Mouse (Mus musculus): ENCODE data around the gene Ppp2r5a.

Gene Ppp2r5a

DNA sequence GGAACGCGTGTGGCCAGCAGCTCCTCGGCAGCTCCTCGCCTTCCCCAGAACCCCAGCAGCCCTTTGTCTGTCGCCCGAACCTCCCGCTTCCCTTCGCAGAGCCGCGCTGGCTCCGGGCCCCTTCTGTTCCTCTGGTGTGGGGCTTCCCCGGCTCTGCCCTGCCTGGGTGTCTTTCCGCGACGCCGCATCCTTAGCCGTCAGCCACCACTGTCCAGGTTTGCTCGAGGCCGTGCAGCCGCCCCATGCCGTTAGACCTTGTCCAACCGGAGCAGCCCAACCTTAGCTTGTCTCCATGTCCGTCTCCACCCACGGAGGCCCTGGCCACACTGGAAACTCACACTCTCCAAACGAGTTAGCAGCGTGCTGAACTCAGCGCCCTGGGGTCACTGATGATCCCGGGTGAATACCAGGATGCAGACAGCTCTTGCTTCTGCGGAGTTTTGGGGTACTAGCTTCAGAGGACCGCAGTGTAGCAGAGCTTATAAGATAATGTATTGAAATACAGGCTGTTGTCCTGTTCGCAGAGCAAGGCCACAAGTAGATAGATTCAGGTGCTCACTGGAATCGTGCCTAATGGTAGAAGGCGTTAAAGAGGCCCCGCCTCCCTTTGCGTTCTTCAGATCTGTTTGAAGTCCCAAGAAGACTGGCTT is 76.7 kb downstream of the Ppp2r5a start:
- peak; percentile 58 for DNase-seq (ENCODE audit: low spot score)

DNA sequence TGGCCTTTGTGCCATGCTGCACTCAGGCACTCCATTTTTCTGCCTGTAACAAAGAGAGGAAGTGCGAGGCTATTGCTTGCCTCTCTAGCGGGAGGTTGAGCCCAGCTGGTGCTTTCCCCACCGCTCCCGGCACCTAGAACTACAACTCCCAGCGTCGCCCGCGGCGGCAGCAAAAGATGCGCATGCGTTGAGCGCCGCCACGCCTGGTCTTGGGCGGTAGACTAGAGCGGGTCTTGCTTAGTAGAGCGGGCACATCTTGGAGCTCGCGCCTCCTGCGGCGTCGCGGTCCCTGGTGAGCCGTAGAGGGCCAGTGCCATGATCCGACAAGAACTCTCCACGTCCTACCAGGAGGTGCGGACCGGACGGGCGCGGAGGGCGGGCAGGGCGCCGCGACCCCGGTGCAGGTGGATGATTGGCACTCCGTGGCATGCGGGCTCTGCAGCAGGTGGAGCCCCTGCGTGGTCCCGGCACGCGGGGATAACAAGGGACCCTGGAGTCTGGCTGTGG is 77.3 kb downstream of the Ppp2r5a start, which contains the start of gene Tmem206:
TSS of gene Tmem206 (plus strand) at position 187 of the 507 bp plus-strand sequence.
- peak; percentile 99 for DNase-seq (ENCODE audit: low spot score)

DNA sequence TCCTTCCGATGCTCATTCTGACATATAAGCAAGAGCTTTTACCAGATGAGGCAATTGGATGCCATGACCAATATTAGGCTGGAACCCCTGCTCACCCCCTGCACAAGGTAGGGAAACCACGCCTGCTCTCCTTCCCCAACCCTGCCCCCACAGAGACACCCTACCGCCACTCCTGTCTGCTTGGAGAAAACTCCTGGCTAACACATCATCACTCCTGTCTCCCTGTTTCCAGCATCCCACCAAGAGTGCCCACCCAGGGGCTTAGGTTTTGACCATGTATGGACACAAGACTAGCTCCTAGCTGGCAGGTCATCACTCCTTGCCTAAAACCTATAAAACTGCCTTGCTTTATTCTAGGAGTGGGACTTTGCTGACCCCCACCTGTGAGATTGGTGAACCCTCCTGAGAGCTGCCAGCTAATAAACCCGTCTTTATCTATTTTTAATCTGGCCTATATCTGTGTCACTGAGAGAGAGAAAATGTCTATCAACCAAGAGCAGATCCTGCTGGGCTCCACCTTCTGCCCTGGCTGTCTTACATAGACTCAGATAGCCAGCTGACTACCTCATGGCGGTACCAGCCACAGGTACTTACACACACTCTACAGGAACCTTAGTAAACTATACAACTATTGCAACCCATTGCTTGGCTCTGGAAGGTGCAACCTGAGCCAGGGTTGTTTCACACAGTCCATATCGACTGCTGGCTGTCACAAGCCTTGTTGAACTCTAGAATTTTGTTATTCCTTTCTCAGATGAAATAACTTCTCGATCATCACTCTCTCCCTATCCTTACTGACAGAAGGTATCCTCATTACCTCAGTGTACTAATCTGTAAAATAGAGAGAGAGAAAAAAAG is 78.1 kb downstream of the Ppp2r5a start:
- no peak for DNase-seq (ENCODE audit: low spot score)

DNA sequence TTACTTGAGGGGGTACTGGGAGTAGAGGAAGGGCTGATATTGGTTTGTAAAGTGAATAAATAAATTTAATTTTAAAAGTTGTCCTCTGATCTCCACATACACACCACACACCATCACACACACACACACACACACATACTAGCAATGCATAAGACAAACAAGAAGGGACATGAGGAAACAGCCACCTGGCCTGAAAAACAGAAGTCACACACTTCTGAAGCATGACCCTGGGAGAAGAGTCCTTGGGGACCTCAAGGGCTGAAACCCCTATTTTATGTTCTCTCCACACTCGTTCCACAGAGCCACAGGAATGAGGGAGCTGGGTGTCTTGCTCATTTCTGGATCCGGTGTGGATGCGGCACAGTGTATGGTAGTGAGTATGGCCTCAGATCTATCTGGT is 79.7 kb downstream of the Ppp2r5a start:
- no peak for DNase-seq (ENCODE audit: low spot score)

DNA sequence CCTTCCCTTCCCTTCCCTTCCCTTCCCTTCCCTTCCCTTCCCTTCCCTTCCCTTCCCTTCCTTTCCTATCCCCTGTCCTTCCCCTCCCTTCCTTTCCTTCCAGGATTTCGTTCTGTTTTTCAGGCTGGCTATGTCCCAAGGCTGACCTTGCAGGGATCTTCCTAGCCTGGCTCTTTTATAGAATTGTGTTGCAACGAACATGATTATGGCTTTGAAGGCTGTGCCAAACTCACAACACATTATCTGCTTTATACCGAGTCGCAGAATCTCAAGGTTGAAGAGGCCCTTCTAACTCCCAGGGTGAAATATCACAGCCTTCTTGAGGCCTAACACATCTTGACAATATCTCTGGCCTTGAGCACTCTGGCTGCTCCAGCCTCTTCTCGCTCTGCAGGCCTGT is 84.4 kb downstream of the Ppp2r5a start:
- DNase-seq (ENCODE audit: low spot score): no peak

DNA sequence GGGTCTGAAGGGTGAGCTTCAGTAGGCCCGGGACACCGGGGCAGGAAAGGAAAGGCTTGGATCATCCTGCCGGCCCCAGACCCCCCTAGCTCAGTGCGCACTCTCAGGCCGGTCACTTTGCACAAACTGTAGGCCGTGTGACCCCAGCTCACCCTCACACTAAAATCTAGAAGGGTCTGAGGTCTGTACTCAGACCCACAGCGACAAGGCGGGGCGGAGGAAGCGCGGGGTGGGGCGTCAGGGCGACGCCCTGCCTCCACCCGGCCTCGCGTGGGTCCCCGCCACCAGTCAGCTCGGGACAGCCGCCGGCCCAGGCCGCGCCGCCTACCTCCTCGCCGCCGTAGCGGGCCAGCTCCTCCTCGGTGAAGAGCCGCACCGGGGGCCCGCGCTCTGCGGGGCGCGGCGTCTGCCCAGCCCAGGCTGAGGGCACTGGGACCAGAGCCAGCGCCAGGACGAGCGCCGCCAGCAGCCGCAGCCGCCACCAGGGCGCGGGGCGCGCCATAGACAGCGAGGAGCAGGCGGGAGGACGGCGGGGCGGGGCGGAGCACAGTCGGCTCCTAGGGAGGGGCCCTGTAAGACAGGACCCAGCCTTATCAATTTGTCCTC is 85.4 kb downstream of the Ppp2r5a start, which contains the start of gene Nenf:
TSS of gene Nenf (minus strand) at position 604 of the 606 bp plus-strand sequence.
- DNase-seq (ENCODE audit: low spot score): peak; percentile 69

DNA sequence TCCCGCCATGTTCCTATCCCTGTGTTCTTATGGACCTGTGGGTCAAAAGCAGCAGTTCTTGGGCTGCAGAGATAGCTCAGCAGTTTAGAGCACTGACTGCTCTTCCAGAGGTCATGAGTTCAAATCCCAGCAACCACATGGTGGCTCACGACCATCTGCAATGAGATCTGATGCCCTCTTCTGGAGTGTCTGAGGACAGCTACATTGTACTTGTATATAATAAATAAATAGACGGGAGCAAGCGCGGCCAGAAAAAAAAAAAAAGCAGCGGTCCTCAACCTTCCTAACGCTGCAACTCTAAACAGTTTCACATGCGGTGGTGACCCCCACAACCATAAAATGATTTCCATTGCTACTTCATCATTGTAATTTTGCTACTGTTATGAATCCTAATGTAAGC is 86.3 kb downstream of the Ppp2r5a start:
- DNase-seq (ENCODE audit: low spot score): no peak

DNA sequence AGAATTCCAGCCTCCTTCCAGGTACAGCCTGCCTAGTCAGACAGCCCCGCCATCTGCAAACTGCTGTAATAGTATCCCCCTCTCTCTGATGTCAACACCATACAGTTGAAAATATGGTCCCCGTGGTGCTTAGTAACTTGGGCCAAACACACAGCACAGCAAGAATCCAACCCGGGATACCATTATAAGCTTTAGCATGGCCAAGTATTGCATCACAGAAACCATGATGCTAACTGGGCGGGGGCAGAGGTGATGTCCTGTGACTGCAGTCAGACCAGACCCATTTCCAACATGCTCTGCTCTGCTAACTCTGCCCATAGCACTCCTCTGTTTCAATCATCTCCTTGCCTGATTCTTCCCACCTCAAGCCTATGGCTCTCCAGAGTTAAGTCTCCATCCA is 89.1 kb downstream of the Ppp2r5a start:
- no peak for DNase-seq (ENCODE audit: low spot score)

DNA sequence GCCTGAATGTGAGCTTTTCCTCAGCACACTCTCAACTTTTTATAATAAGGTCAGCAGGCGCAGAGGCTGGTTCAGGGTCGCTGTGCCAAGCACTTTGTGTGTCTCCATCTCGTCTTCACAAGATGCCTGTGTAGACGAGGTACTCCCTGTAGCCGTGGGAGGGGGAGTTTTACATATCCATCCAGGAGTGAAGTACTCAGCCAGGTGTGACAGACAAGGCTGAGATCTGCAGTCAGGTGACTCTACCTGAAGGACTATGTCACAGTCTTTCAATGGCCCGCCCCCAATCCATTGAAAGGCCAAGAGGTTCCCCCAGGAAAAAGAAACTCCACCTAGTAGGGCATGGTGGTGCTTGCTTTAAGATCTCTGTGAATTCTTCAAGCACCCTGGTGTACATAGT is 89.9 kb downstream of the Ppp2r5a start:
- no peak for DNase-seq (ENCODE audit: low spot score)

DNA sequence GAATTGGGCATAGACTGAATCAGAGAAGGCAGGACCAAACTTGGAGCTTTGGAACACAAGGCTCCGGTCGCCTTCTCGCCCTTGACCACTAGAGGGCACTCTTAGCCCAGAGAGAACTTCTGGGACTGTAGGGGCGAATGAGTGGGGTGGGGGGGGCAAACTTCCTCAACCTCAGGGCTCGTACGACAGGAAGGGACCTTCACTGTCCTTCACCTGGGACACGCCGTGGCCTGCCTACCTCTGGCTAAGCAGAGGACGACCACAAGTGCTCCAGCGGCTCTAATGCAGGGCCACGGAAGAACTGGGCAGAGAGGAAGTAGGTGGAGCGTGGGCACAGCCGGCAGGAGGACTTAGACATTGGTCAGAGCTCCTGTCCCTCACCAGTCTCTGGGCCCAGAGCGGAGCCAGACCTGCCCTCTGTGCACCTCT is 90.5 kb downstream of the Ppp2r5a start:
- peak; percentile 87 for DNase-seq (ENCODE audit: low spot score)

DNA sequence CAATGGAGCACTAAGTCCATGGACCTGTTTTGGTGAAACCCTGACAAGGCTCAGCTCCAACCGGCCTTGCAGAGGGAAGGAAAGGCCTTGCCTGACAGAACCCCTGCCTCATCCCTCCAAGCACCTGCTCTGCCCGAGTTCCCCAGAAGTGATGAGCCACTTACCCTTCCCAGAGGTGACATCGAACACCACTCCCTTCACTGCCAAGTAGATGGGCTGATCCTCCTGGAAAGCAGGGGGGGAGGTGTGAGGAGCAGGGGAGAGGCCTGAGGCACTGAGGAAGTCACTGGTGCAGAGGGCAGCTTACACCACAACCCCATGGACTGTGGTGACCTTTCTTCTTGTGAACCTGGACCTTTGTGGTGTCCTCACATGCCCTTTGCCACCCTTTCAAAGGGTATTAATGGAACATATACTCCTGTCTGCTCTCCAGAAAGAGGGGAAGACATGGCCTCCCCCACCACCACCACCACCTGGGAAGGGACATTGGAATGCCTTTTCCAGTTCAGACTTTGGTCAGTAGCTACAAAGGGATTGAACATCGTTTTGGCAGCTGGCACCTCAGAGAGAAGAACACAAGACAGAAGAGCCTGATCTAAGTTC is 91.7 kb downstream of the Ppp2r5a start:
- DNase-seq (ENCODE audit: low spot score): no peak

DNA sequence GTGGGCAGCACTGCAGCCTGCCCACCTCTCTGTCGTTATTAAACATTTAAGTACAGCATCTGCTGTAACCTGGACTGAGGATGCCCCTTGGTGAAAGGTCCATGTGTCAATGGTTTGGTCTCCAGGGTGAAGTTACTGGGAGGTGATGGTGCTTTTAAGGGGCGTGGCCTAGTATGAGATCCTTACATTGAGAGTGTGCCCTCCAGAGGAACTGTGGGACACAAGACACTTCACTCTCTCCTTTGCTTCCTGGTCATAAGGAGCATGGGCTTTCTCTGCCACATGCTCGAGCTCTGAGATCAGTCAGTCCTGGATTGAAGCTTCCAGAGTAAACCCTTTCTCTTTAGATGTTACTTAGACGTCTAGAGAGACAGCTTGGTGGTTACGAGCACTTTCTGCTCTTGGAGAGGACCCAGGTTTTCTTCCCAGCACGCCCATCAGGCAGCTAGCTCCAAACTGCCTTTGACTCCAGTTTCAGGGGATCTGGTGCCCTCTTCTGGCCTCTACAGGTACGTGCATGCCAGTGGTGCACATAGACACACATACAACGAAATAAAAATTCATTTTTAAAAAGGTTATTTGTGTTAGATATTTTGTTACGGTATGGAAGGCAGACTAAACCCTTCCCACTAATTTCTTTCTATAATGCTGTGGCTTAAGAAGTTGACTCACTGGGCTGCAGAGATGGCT is 95.2 kb downstream of the Ppp2r5a start:
- no peak for DNase-seq (ENCODE audit: low spot score)

DNA sequence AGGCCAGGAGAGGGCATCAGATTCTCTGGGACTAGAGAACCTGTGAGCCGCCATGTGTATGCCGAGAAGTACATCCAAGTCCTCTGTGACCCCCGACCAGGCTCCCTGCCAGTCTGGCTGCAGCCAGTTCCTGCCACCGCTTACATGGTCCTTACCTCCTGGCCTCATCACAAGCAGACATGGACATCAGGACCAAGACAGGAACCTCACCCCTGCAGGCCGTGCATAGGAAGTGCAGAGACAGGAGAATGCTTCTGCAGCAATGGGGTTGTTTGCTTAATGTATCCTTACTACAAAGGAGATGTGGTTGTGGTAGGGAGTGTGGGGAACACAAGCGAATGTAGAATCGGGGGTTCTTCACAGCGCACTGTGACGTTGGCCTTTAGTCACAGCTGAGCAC is 96.8 kb downstream of the Ppp2r5a start:
- no peak for DNase-seq (ENCODE audit: low spot score)

DNA sequence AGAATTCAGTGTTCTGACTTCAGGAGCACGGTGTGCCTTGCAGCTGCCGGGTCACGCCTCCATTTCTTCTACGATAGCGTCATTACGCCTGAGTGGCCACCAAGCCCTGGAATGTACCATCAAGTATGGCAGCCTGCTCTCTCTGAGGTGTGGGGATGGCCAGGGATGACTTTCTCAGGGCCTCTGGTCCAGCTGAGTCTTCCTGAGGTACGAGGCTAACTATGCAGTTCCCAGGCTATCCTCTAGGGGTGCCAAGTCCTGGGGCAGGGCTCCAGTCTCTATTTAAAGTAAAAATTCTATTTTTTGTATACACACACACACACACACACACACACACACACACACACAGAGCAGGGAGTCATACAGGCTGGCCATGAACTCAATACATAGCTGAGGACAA is 97.5 kb downstream of the Ppp2r5a start:
- DNase-seq (ENCODE audit: low spot score): no peak

DNA sequence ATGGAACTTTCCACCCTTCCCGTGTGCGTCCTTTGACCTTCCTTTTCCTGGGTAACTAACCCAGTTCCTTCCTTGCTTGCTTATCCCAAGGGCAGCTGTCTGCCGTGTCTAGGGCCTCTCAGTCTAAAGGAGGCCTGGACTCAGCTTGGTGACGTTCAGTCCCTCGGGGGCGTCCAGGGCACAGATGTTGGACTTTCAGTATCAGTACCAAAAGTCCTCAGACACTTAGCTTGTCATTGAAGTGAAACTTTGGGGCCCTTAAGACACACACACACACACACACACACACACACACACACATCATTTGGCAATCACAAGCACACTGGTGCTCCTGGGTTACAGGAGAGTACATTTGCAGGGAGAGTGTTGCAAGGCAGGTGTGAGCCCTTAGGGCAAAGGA is 98.9 kb downstream of the Ppp2r5a start:
- DNase-seq (ENCODE audit: low spot score): no peak

DNA sequence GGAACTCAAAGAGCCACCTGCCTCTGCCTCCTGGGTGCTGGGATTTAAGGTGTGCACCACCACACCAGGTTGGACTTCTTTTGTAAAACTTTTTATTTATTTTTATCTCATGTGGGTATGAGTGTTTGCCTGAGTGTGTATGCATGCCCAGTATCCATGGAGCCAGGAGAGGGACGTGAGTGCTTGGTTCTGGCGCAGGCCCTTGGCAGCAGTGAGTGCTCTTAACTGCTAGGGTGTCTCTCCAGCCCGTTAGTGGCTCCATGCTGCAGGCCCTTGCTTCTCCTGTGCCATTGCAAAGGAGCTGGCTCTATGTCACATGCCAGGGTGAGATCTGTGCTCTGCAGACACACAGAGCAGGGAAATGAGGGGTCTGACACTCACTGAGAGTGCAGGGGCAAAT is 99.3 kb downstream of the Ppp2r5a start:
- DNase-seq (ENCODE audit: low spot score): no peak

Data from retina, embryonic 14.5 days (tissue).